Mouse (Mus musculus) kidney, embryonic 14.5 days (tissue): Measurements from ENCODE around the gene Slamf8. TPM values are rescaled to one million over a fixed set of nuclear protein-coding genes. Genes with fewer than 3 reads are reported as not detected.

Experiments used
- ATAC-seq: fragments of 200-750 bp; cut with Nextera tagmentation; 2 replicates; pipeline ENCODE4 v1.8.0; 2017; ENCODE audit warnings: moderate number of reproducible peaks, mild to moderate bottlenecking, moderate TSS enrichment, moderate library complexity; ENCODE audit not compliant: low FRiP score, low TSS enrichment
- H3K27ac ChIP-seq: fragments of 300-500 bp; sonication (generic); 2 replicates; pipeline ENCODE4 v1.5.1; 2014; ENCODE audit warnings: low read depth, mild to moderate bottlenecking, low read length, moderate library complexity, mixed read lengths
- H3K27me3 ChIP-seq: fragments of 300-500 bp; sonication (generic); 2 replicates; pipeline ENCODE4 v1.6.1; 2014; ENCODE audit warnings: mild to moderate bottlenecking, low read length; ENCODE audit not compliant: control insufficient read depth, insufficient read depth
- H3K36me3 ChIP-seq: fragments of 300-500 bp; sonication (generic); 2 replicates; pipeline ENCODE4 v1.6.1; 2014; ENCODE audit warnings: low read length, mixed read lengths; ENCODE audit not compliant: control insufficient read depth, insufficient read depth
- H3K4me1 ChIP-seq: fragments of 300-500 bp; sonication (generic); 2 replicates; pipeline ENCODE4 v1.6.1; 2014; ENCODE audit warnings: low read length, mixed read lengths; ENCODE audit not compliant: control insufficient read depth, insufficient read depth
- H3K4me2 ChIP-seq: fragments of 300-500 bp; sonication (generic); replicated peaks from 2 replicates; pipeline ENCODE4 v1.6.1; 2014; ENCODE audit warnings: low read depth, mild to moderate bottlenecking, low read length
- H3K4me3 ChIP-seq: fragments of 300-500 bp; sonication (generic); 2 replicates; pipeline ENCODE4 v1.5.1; 2014; ENCODE audit warnings: mild to moderate bottlenecking, low read length
- H3K9ac ChIP-seq: fragments of 300-500 bp; sonication (generic); 2 replicates; pipeline ENCODE4 v1.6.1; 2014; ENCODE audit warnings: low read depth, mild to moderate bottlenecking, low read length, moderate library complexity
- H3K9me3 ChIP-seq: fragments of 300-500 bp; sonication (generic); 2 replicates; pipeline ENCODE4 v1.6.1; 2016; ENCODE audit warnings: low read length; ENCODE audit not compliant: control insufficient read depth
- WGBS: fragments of 180-500 bp; shearing (Covaris S2); extraction: QIAGEN DNeasy Blood & Tissue Kit; methylation state at CpG from one replicate; pipeline ENCODE4 v1.1.7; 2014; 5-methylcytosine and 5-hydroxymethylcytosine counted together
- polyA plus RNA-seq: library from polyadenylated mRNA; unstranded; fragments of >200 nt; fragmentation: Nextera tagmentation; extraction: Ambion mirVana; gene quantifications from 2 replicates; pipeline ENCODE4 v1.2.1, GENCODE M21; 2014

Gene Slamf8
- polyA plus RNA-seq, 1 experiment from 2014 or later: 0.12 TPM

DNA sequence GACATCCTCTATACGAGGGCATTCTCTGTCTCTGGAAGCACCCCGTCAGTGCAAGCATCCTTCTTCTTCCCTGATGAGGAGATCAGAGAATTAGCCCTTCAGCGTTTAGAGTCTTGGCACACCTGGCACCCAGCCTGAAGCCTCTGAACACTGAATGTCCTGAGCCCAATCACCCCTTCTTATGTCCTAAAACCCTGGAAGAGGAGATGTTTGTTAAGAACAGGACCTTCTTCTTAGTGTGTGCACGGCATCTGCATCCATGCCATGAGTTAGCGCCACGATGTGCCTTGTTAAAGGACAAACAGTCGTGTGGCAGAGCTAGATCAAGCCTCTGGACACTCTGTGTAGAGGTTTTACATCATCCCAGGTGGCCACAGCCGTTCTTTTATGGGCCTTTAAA is 7.9 kb downstream of the Slamf8 start:
- no peak overlapping the region for H3K4me2 ChIP-seq
- 87% methylated on average over 8 of the region's 8 CpGs for WGBS

GRCm38 (mm10) chr1:172580116-172580515 is 10.3 kb downstream of the Slamf8 start:
- Histone ChIP-seq H3K4me2 (no peak overlapping the region), H3K27ac (no peak overlapping the region), H3K9ac (no peak overlapping the region), H3K4me3 (no peak overlapping the region), H3K36me3 (no peaks in the 10 kb centered on the region), H3K27me3 (no peaks in the 10 kb centered on the region; the same call in 1 of the 2 replicates), H3K9me3 (no peaks in the 10 kb centered on the region), H3K4me1 (no peaks in the 10 kb centered on the region)
- ATAC-seq: no peak
- 62% methylated on average over 6 of the region's 6 CpGs for WGBS

More for the DNA sequence above, 7.9 kb downstream of the Slamf8 start:
- Histone ChIP-seq H3K4me1 (peaks cover 3% of the 10 kb centered on the region; the same call in 1 of the 2 replicates), H3K4me3 (no peak overlapping the region), H3K9ac (no peak overlapping the region), H3K36me3 (no peaks in the 10 kb centered on the region), H3K9me3 (no peaks in the 10 kb centered on the region), H3K27ac (no peak overlapping the region), H3K27me3 (no peaks in the 10 kb centered on the region; the same call in 1 of the 2 replicates)
- no peak for ATAC-seq

DNA sequence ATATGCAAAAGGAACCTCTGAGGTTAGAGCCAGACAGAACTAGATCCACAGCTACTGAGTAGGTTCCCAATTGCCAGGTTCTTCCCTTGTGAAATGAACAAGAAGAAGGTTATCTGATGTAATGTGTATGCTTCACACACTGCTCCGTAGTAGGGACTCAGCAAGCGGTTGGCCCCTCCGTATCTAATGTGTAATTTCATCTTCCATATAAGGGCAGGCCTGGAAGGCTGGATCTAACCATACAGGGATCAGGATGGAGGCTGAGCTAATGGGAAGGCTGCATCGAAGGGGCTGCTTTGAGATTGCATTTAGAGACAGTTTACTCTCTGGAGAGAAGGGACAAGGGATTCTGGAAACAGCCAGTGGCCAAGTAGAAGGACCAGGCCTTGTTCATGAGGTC is 22.6 kb downstream of the Slamf8 start:
- 64% methylated on average over 4 of the region's 4 CpGs for WGBS

DNA sequence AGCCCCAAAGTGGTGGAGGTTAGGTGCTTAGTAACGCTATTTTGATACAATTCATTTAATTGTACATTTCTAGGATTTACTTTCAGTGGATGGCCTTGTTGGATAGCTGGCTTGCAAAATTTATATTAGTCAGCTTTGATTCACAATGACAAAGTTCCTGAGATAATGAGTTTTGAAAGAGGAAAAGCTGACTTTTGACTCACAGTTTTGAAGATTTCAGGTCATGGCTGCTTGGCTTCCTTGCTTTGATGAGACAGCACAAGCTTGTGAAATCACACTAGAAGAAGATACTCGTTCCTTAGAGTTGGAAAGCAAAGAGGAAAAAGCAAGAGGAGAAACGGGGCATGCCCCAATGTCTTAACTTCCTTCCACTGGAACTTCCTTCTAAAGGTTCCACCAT is 24.2 kb downstream of the Slamf8 start:
- Histone ChIP-seq H3K4me2 (no peak overlapping the region), H3K9me3 (no peaks in the 10 kb centered on the region), H3K27ac (no peak overlapping the region), H3K9ac (no peak overlapping the region), H3K36me3 (no peaks in the 10 kb centered on the region), H3K4me1 (peaks cover 11% of the 10 kb centered on the region), H3K27me3 (peaks cover 16% of the 10 kb centered on the region), H3K4me3 (no peak overlapping the region)
- no peak for ATAC-seq
- WGBS: 68% methylated on average over 3 of the region's 3 CpGs

More for the DNA sequence above, 22.6 kb downstream of the Slamf8 start:
- no peaks in the 10 kb centered on the region for H3K36me3 ChIP-seq
- ATAC-seq: no peak
- no peak overlapping the region for H3K4me2 ChIP-seq
- peaks cover 4% of the 10 kb centered on the region; the same call in 1 of the 2 replicates for H3K27me3 ChIP-seq
- H3K9ac ChIP-seq: no peak overlapping the region
- no peak overlapping the region for H3K27ac ChIP-seq
- H3K4me3 ChIP-seq: no peak overlapping the region
- H3K4me1 ChIP-seq: no peaks in the 10 kb centered on the region
- no peaks in the 10 kb centered on the region for H3K9me3 ChIP-seq

DNA sequence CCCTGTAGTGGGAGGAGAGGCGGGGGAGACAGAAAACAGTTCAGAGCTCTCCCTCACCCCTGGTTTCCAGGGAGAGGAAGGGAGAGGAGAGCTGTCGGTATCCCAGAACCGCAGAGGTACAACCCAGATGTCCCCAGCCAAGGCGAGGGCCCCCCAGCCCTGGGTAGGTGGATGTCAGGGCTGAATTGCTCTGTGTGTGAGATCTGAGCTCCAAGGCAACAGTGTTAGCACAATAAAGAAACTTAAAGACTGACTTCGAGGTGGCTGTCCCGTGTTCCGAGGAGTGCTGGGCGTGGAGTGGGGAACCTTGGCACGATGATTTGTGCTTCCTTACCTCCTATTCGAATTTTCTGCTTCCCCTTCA is 26.9 kb downstream of the Slamf8 start:
- H3K27ac ChIP-seq: no peak overlapping the region

DNA sequence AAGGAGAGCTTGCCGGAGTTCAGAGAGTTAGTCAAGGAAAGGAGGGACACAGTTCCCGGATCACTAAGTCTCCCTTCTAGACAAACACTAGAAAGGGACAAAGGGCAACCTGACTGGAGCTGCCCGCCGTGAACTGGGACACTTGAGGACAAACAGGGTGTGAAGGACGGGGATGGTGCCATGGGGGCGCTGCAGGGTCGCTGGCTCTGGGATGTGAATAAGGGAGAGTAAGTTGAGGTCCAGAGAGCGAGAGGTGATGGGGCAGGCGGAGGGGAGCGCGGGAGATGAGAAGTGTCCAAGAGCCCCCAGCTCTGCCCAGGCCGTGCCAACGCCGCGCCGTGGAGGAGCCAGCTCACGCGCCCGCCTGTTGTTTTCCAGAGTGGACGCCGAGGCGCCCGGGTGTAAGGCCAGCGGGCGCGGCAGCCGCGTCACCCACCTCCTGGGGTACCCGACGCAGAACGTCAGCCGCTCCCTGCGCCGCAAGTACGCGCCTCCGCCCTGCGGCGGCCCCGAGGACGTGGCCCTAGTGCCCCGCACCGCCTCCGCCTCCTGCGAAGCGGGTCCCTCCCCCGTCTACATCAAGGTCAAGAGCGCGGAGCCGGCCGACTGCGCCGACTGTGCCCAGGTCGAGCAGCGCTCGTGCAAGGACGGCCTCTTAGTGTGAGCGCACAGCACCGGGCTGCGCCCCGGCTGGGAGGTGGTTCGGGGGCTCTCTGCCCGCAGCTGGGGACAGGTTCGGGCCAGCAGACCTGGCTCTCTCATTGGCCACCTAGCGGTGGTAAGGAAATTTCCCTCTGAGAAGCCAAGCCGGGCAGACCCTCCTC is 27.5 kb downstream of the Slamf8 start:
- H3K36me3 ChIP-seq: no peaks in the 10 kb centered on the region
- peak overlapping the region; percentile 64 for H3K9ac ChIP-seq
- under 1% methylated on average over 65 of the region's 66 CpGs for WGBS
- H3K4me1 ChIP-seq: peaks cover 11% of the 10 kb centered on the region
- H3K9me3 ChIP-seq: no peaks in the 10 kb centered on the region
- peak overlapping the region; percentile 68 for H3K4me3 ChIP-seq
- ATAC-seq: peak; percentile 90
- peaks cover 24% of the 10 kb centered on the region for H3K27me3 ChIP-seq
- H3K4me2 ChIP-seq: peak overlapping the region; percentile 92
- H3K27ac ChIP-seq: no peak overlapping the region

More for the DNA sequence above, 26.9 kb downstream of the Slamf8 start:
- H3K4me2 ChIP-seq: peak overlapping the region; percentile 92
- peak overlapping the region; percentile 64; the same call in 1 of the 2 replicates for H3K9ac ChIP-seq
- no peaks in the 10 kb centered on the region for H3K36me3 ChIP-seq
- WGBS: under 1% methylated on average over 9 of the region's 10 CpGs
- peak overlapping the region; percentile 68 for H3K4me3 ChIP-seq
- H3K9me3 ChIP-seq: no peaks in the 10 kb centered on the region
- peaks cover 24% of the 10 kb centered on the region for H3K27me3 ChIP-seq
- peaks cover 11% of the 10 kb centered on the region for H3K4me1 ChIP-seq
- no peak for ATAC-seq

DNA sequence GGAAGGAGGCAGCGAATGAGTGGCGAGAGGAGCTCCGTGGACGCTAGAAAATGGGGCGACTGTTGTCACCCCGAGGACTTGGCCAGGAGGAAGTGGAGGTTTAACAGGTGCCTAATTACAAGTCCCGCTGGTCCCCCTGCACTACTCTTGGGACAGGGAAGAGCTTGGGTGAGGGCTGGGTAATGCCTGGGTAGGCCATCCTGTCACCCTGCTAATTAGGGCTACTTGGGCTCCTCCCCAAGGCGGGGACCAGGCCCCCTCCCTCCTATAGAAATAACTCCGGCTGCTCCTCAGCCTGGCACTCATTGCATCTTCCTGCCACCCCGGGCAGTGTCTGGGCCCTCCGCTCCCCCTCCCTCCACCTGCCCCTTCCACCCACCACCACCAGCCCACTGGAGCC is 34.7 kb downstream of the Slamf8 start, which contains the start of gene Vsig8:
Gene Vsig8, plus strand, starts transcription at position 301 of the 400 bp plus-strand sequence.
- Histone ChIP-seq H3K27ac (no peak within 1 kb of the TSS), H3K36me3 (no peaks in the 10 kb centered on the region), H3K27me3 (peaks cover 4% of the 10 kb centered on the region; the same call in 1 of the 2 replicates), H3K9ac (no peak within 1 kb of the TSS), H3K4me2 (no peak within 1 kb of the TSS), H3K4me1 (peaks cover 10% of the 10 kb centered on the region; the same call in 1 of the 2 replicates), H3K4me3 (no peak within 1 kb of the TSS), H3K9me3 (no peaks in the 10 kb centered on the region)
- ATAC-seq: no peak
- WGBS: 72% methylated on average over 11 of the region's 11 CpGs

GRCm38 (mm10) chr1:172552623-172553022 is 37.7 kb downstream of the Slamf8 start:
- 45% methylated on average over 1 of the region's 1 CpGs for WGBS
- peaks cover 15% of the 10 kb centered on the region for H3K4me1 ChIP-seq
- H3K4me2 ChIP-seq: no peak overlapping the region

DNA sequence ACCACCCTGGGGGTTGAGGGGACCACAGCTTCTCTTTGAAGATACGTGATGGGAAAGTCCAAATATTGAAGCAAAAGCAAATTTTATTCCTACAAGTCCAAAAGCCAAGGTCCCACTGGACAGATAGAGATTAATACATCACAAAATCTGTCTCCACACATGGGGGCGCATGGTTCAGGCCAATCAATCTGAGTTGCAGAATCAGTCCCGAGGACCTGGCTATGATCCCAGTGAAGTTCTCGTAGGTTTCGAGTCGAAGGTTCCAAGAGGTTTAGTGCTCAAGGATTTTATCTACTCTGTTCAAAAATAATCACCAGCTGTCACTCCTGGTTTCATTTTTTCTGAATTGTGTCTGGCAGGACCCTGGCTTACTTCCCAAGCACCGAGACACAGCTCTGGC is 39.4 kb downstream of the Slamf8 start:
- 54% methylated on average over 7 of the region's 7 CpGs for WGBS
- Histone ChIP-seq H3K4me3 (peak overlapping the region; percentile 38), H3K9ac (no peak overlapping the region), H3K9me3 (no peaks in the 10 kb centered on the region), H3K27me3 (no peaks in the 10 kb centered on the region), H3K4me1 (peaks cover 15% of the 10 kb centered on the region), H3K27ac (no peak overlapping the region), H3K36me3 (no peaks in the 10 kb centered on the region), H3K4me2 (peak overlapping the region; percentile 42)
- ATAC-seq: no peak

More at GRCm38 (mm10) chr1:172552623-172553022, 37.7 kb downstream of the Slamf8 start:
- Histone ChIP-seq H3K27me3 (no peaks in the 10 kb centered on the region), H3K9me3 (no peaks in the 10 kb centered on the region), H3K36me3 (no peaks in the 10 kb centered on the region), H3K9ac (no peak overlapping the region), H3K27ac (0 out of 2 replicates have a peak overlapping the region, but pooled peaks have one; percentile 37), H3K4me3 (no peak overlapping the region)
- no peak for ATAC-seq
